Mouse (Mus musculus) MEL (cell line): ENCODE data around the gene Cacng2. TPM values are rescaled to one million over a fixed set of nuclear protein-coding genes. Genes with fewer than 3 reads are reported as not detected.

Source experiments
- DNase-seq: peaks from one replicate; pipeline ENCODE4 v3.0.0; 2011; ENCODE audit warnings: low read depth, low spot score
- H3K27ac ChIP-seq: 2 replicates; pipeline ENCODE4 v1.5.1; 2012; ENCODE audit warnings: low read depth, mild to moderate bottlenecking, control low read depth, low read length, moderate library complexity; ENCODE audit not compliant: control insufficient read depth
- H3K27me3 ChIP-seq, 2 experiments: fragments of 150-350 bp in 1 of 2; sonication (generic) in 1 of 2; 2 replicates each; pipeline ENCODE4 v1.6.1; 2012; ENCODE audit warnings: low read length in 2 of 2, mild to moderate bottlenecking in 2 of 2, improper control_type of control experiment in 1 of 2, moderate library complexity in 1 of 2; ENCODE audit not compliant: insufficient read depth in 2 of 2, control insufficient read depth in 1 of 2
- H3K36me3 ChIP-seq, 2 experiments: 2 replicates each; pipeline ENCODE4 v1.6.1; 2012 to 2014; ENCODE audit warnings: low read length in 2 of 2, improper control_type of control experiment in 1 of 2, inconsistent platforms in 1 of 2, mild to moderate bottlenecking in 1 of 2; ENCODE audit not compliant: insufficient read depth in 2 of 2, control insufficient read depth in 1 of 2
- H3K4me1 ChIP-seq, 2 experiments: fragments of 150-350 bp in 1 of 2; sonication (generic) in 1 of 2; 2 replicates each; pipeline ENCODE4 v1.6.1; 2012; ENCODE audit warnings: low read length in 2 of 2, improper control_type of control experiment in 1 of 2, mild to moderate bottlenecking in 1 of 2; ENCODE audit not compliant: insufficient read depth in 2 of 2, control insufficient read depth in 1 of 2
- H3K4me3 ChIP-seq, 2 experiments: fragments of 150-350 bp in 1 of 2; sonication (generic) in 1 of 2; 2 replicates each; pipeline ENCODE4 v1.5.1; 2012; ENCODE audit warnings: low read depth in 2 of 2, low read length in 2 of 2, mild to moderate bottlenecking in 2 of 2, moderate library complexity in 2 of 2, control low read depth in 1 of 2, improper control_type of control experiment in 1 of 2; ENCODE audit not compliant: control insufficient read depth in 1 of 2, insufficient read depth in 1 of 2
- H3K79me2 ChIP-seq: 2 replicates; pipeline ENCODE4 v1.6.1; 2012; ENCODE audit warnings: mild to moderate bottlenecking, low read length, moderate library complexity; ENCODE audit not compliant: control insufficient read depth, poor library complexity, insufficient read depth
- H3K9ac ChIP-seq: 2 replicates; pipeline ENCODE4 v1.6.1; 2012; ENCODE audit warnings: low read depth, mild to moderate bottlenecking, control low read depth, low read length, moderate library complexity; ENCODE audit not compliant: control insufficient read depth, poor library complexity, severe bottlenecking
- H3K9me3 ChIP-seq: fragments of 150-350 bp; sonication (generic); replicated peaks from 2 replicates; pipeline ENCODE4 v1.6.1; 2012; ENCODE audit warnings: mild to moderate bottlenecking, low read length, improper control_type of control experiment, moderate library complexity; ENCODE audit not compliant: insufficient read depth
- CTCF ChIP-seq, 3 experiments: IDR thresholded peaks in 2 of 3; conservative IDR thresholded peaks in 1 of 3; 2 replicates each; pipeline ENCODE4 v1.5.1; 2011 to 2012; ENCODE audit warnings: low read length in 3 of 3, low read depth in 2 of 3, mild to moderate bottlenecking in 2 of 3, improper control_type of control experiment in 1 of 3, inconsistent platforms in 1 of 3, mixed read lengths in 1 of 3, moderate library complexity in 1 of 3; ENCODE audit not compliant: control insufficient read depth in 1 of 3, insufficient read depth in 1 of 3, poor library complexity in 1 of 3, severe bottlenecking in 1 of 3
- E2F4 ChIP-seq: IDR thresholded peaks from 2 replicates; pipeline ENCODE4 v1.6.1; 2011; ENCODE audit warnings: low read depth, low read length, improper control_type of control experiment, borderline replicate concordance
- EP300 ChIP-seq, 2 experiments: IDR thresholded peaks; 2 replicates each; pipeline ENCODE4 v1.6.1; 2011; ENCODE audit warnings: improper control_type of control experiment in 2 of 2, low read length in 2 of 2, low read depth in 1 of 2, mild to moderate bottlenecking in 1 of 2
- GATA1 ChIP-seq: IDR thresholded peaks from 2 replicates; pipeline ENCODE4 v1.6.1; 2011; ENCODE audit warnings: low read depth, low read length, improper control_type of control experiment
- JUND ChIP-seq: IDR thresholded peaks from 2 replicates; pipeline ENCODE4 v1.6.1; 2011; ENCODE audit warnings: low read depth, mild to moderate bottlenecking, improper control_type of control experiment, low read length
- MAX ChIP-seq: IDR thresholded peaks from 2 replicates; pipeline ENCODE4 v1.6.1; 2011; ENCODE audit warnings: low read length, improper control_type of control experiment
- MAZ ChIP-seq: IDR thresholded peaks from 2 replicates; pipeline ENCODE4 v1.6.1; 2012; ENCODE audit warnings: low read depth, mild to moderate bottlenecking, inconsistent platforms, low read length, improper control_type of control experiment
- MYC ChIP-seq: IDR thresholded peaks from 2 replicates; pipeline ENCODE4 v1.6.1; 2011; ENCODE audit warnings: low read depth, mild to moderate bottlenecking, low read length, improper control_type of control experiment, moderate library complexity
- NRF1 ChIP-seq: IDR thresholded peaks from 2 replicates; pipeline ENCODE4 v1.6.1; 2014; ENCODE audit warnings: low read depth, mild to moderate bottlenecking, inconsistent platforms, low read length, improper control_type of control experiment, moderate library complexity; ENCODE audit not compliant: poor library complexity, insufficient read depth, severe bottlenecking
- POLR2A ChIP-seq, 2 experiments: IDR thresholded peaks; 2 replicates each; pipeline ENCODE4 v1.6.1; 2011 to 2012; ENCODE audit warnings: low read length in 2 of 2, mild to moderate bottlenecking in 2 of 2, control low read depth in 1 of 2, improper control_type of control experiment in 1 of 2, low read depth in 1 of 2, moderate library complexity in 1 of 2; ENCODE audit not compliant: control insufficient read depth in 1 of 2, insufficient read depth in 1 of 2, poor library complexity in 1 of 2
- POLR2AphosphoS2 ChIP-seq: IDR thresholded peaks from 2 replicates; pipeline ENCODE4 v1.6.1; 2011; ENCODE audit warnings: low read length, improper control_type of control experiment
- POLR2AphosphoS5 ChIP-seq: IDR thresholded peaks from 2 replicates; pipeline ENCODE4 v1.6.1; 2012; ENCODE audit warnings: low read depth, borderline replicate concordance, mild to moderate bottlenecking, inconsistent platforms, low read length, moderate library complexity, mixed read lengths
- RCOR1 ChIP-seq: IDR thresholded peaks from 2 replicates; pipeline ENCODE4 v1.6.1; 2012; ENCODE audit warnings: low read depth, mild to moderate bottlenecking, inconsistent platforms, low read length, improper control_type of control experiment
- SMC3 ChIP-seq: IDR thresholded peaks from 2 replicates; pipeline ENCODE4 v1.6.1; 2011; ENCODE audit warnings: low read depth, low read length, improper control_type of control experiment
- TAL1 ChIP-seq: IDR thresholded peaks from 2 replicates; pipeline ENCODE4 v1.6.1; 2012; ENCODE audit warnings: mild to moderate bottlenecking, inconsistent platforms, low read length, moderate library complexity, mixed read lengths
- TBP ChIP-seq: IDR thresholded peaks from 2 replicates; pipeline ENCODE4 v1.8.0; 2011; ENCODE audit warnings: low read depth, low read length, improper control_type of control experiment
- UBTF ChIP-seq: IDR thresholded peaks from 2 replicates; pipeline ENCODE4 v1.6.1; 2012; ENCODE audit warnings: low read depth, mild to moderate bottlenecking, inconsistent platforms, low read length, improper control_type of control experiment, moderate library complexity, borderline replicate concordance; ENCODE audit not compliant: insufficient read depth
- USF2 ChIP-seq, 2 experiments: IDR thresholded peaks; 2 replicates each; pipeline ENCODE4 v1.6.1; 2011 to 2012; ENCODE audit warnings: improper control_type of control experiment in 2 of 2, low read length in 2 of 2, borderline replicate concordance in 1 of 2, inconsistent platforms in 1 of 2, low read depth in 1 of 2, mild to moderate bottlenecking in 1 of 2; ENCODE audit not compliant: insufficient read depth in 1 of 2
- ZNF384 ChIP-seq: IDR thresholded peaks from 2 replicates; pipeline ENCODE4 v1.6.1; 2012; ENCODE audit warnings: low read depth, mild to moderate bottlenecking, inconsistent platforms, low read length, improper control_type of control experiment
- polyA plus RNA-seq, 2 experiments: library from polyadenylated mRNA; stranded (reverse) in 1 of 2; unstranded in 1 of 2; fragments of >175 nt in 1 of 2; fragments of >200 nt in 1 of 2; gene quantifications; 2 replicates each; pipeline versions ENCODE4 v1.2.1 to v1.2.4; 2012; ENCODE audit warnings: low replicate concordance in 2 of 2, low read depth in 1 of 2; ENCODE audit not compliant: insufficient read length in 2 of 2, insufficient read depth in 1 of 2, missing spikeins in 1 of 2
- total RNA-seq: library from RNA; depleted of rRNA; stranded (reverse); fragments of 300-350 nt; gene quantifications from 2 replicates; pipeline ENCODE4 v1.2.3, GENCODE M21; 2012

Cacng2 gene
- total and polyA plus RNA-seq, 3 experiments: not detected

DNA sequence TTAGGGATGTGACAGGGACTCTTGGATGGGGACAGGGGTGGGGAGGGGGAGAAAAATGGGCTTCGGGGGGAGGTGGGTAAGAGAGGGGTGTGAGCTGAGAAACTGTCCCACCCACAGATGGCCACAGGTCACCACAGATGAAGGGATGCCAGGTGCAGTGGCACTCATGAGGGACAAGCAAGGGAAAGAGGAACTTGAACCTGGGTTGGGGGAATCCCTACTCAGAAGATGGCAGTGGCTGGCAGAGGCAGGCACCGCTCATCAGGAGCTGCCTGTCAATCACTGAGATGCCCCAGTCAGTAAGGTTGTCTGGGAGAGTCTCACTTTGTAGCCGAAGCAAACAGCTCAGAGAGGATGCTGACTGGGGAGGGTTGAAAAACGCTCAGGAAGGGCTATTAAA lies 45.5 kb upstream of the Cacng2 start:
- Histone ChIP-seq H3K79me2 (no peaks in the 10 kb centered on the region), H3K9ac (no peak overlapping the region), H3K27ac (no peak overlapping the region), H3K27me3 (no peaks in the 10 kb centered on the region), H3K36me3 (no peaks in the 10 kb centered on the region), H3K9me3 (no peaks in the 10 kb centered on the region), H3K4me3 (no peak overlapping the region), H3K4me1 (no peaks in the 10 kb centered on the region)
- no peak for TF ChIP-seq GATA1
- TF ChIP-seq MAZ: no peak
- no peak for TF ChIP-seq POLR2A (IDR thresholded peaks at IDR 0.05; ENCODE audit: control insufficient read depth in 1 of 2, insufficient read depth in 1 of 2, low read depth in 1 of 2, low read length in 2 of 2, poor library complexity in 1 of 2)
- TF ChIP-seq CTCF (IDR thresholded peaks at IDR 0.05 in 2 of 3, conservative IDR thresholded peaks at IDR 0.05 in 1 of 3; ENCODE audit: control insufficient read depth in 1 of 3, insufficient read depth in 1 of 3, low read depth in 2 of 3, low read length in 3 of 3, poor library complexity in 1 of 3, severe bottlenecking in 1 of 3): no peak
- no peak for TF ChIP-seq NRF1
- no peak for TF ChIP-seq JUND
- no peak for TF ChIP-seq MAX
- no peak for TF ChIP-seq ZNF384
- TF ChIP-seq USF2 (IDR thresholded peaks at IDR 0.05; ENCODE audit: borderline replicate concordance in 1 of 2, insufficient read depth in 1 of 2, low read depth in 1 of 2, low read length in 2 of 2): no peak
- no peak for TF ChIP-seq E2F4
- no peak for TF ChIP-seq MYC
- no peak for TF ChIP-seq POLR2AphosphoS2
- TF ChIP-seq TAL1: no peak
- TF ChIP-seq SMC3: no peak
- no peak for TF ChIP-seq UBTF
- DNase-seq: no peak

DNA sequence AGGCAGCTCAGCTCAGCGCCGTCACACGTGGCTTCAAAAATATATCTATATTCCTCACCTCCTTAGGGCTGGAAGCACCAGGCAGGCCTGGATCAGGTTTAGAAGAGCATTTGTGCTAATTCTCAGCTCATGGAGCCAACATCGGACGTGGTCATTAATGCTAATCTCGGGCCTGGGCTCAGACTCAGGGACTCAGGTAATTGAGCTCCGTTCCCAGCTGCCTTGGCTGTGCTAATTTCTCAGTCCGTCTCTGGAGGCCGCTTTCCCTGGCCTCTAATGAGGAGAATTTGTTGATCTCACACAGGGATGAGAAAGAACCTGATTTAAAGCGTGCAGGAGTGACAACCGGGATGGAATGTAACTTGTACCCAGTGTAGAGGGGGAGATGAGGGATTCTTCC lies 44.6 kb upstream of the Cacng2 start:
- DNase-seq: no peak
- no peak overlapping the region for H3K27ac ChIP-seq
- no peak overlapping the region for H3K9ac ChIP-seq
- TF ChIP-seq JUND: no peak
- no peak for TF ChIP-seq EP300 (IDR thresholded peaks at IDR 0.05; ENCODE audit: low read depth in 1 of 2, low read length in 2 of 2)
- no peak for TF ChIP-seq RCOR1
- TF ChIP-seq POLR2AphosphoS5: no peak
- no peak for TF ChIP-seq UBTF
- TF ChIP-seq USF2 (IDR thresholded peaks at IDR 0.05; ENCODE audit: borderline replicate concordance in 1 of 2, insufficient read depth in 1 of 2, low read depth in 1 of 2, low read length in 2 of 2): no peak
- no peak for TF ChIP-seq TBP
- TF ChIP-seq MAZ: no peak
- TF ChIP-seq GATA1: no peak
- no peak for TF ChIP-seq NRF1
- no peak for TF ChIP-seq MAX
- TF ChIP-seq CTCF (IDR thresholded peaks at IDR 0.05 in 2 of 3, conservative IDR thresholded peaks at IDR 0.05 in 1 of 3; ENCODE audit: control insufficient read depth in 1 of 3, insufficient read depth in 1 of 3, low read depth in 2 of 3, low read length in 3 of 3, poor library complexity in 1 of 3, severe bottlenecking in 1 of 3): no peak
- no peak for TF ChIP-seq TAL1
- H3K9me3 ChIP-seq: no peaks in the 10 kb centered on the region
- no peaks in the 10 kb centered on the region for H3K36me3 ChIP-seq
- no peaks in the 10 kb centered on the region for H3K27me3 ChIP-seq
- H3K79me2 ChIP-seq: no peaks in the 10 kb centered on the region
- no peak overlapping the region for H3K4me3 ChIP-seq
- no peaks in the 10 kb centered on the region for H3K4me1 ChIP-seq
